Mouse (Mus musculus): Measurements from ENCODE around the gene Lair1. TPM values are rescaled to one million over a fixed set of nuclear protein-coding genes. Genes with fewer than 3 reads are reported as not detected.

Gene Lair1
- 1.4 and 1.8 TPM in 2 replicates for polyA plus RNA-seq (2015; fragmentation: Nextera tagmentation; extraction: Ambion mirVana)

- no peaks in the 10 kb centered on the region for H3K9me3 ChIP-seq (replicated peaks)
- no peak within 1 kb of the TSS for H3K4me2 ChIP-seq
- WGBS (ENCODE audit: insufficient replicate concordance): 28% methylated on average over 2 of the region's 2 CpGs
- peak; percentile 26; the same call in 1 of the 2 replicates for ATAC-seq (ENCODE audit: low read depth)
- H3K27me3 ChIP-seq: no peaks in the 10 kb centered on the region
- peaks cover 3% of the 10 kb centered on the region for H3K4me1 ChIP-seq (replicated peaks)
- H3K9ac ChIP-seq: no peak within 1 kb of the TSS
- no peak for DNase-seq
- H3K36me3 ChIP-seq: no peaks in the 10 kb centered on the region
- H3K27ac ChIP-seq: no peak within 1 kb of the TSS; the same call in 1 of the 2 replicates
- H3K4me3 ChIP-seq (replicated peaks): no peak within 1 kb of the TSS
These were observed at the start of gene Lair1 for GRCm38 (mm10) chr7:4063013-4063412. Gene Lair1, minus strand, starts transcription at chr7:4063204.

GRCm38 (mm10) chr7:4111766-4112165, 48.8 kb upstream of the Lair1 start:
- ATAC-seq (ENCODE audit: low read depth) (no peak), DNase-seq (no peak)
- no peak overlapping the region for H3K27ac ChIP-seq
- no peak overlapping the region for H3K4me3 ChIP-seq (replicated peaks)
- H3K9ac ChIP-seq: no peak overlapping the region
- 36% methylated on average over 3 of the region's 3 CpGs for WGBS (ENCODE audit: insufficient replicate concordance)
- H3K9me3 ChIP-seq (replicated peaks): no peaks in the 10 kb centered on the region
- H3K27me3 ChIP-seq: peaks cover 3% of the 10 kb centered on the region; the same call in 1 of the 2 replicates
- H3K36me3 ChIP-seq: no peaks in the 10 kb centered on the region
- no peak overlapping the region for H3K4me2 ChIP-seq
- no peaks in the 10 kb centered on the region for H3K4me1 ChIP-seq (replicated peaks)

DNA sequence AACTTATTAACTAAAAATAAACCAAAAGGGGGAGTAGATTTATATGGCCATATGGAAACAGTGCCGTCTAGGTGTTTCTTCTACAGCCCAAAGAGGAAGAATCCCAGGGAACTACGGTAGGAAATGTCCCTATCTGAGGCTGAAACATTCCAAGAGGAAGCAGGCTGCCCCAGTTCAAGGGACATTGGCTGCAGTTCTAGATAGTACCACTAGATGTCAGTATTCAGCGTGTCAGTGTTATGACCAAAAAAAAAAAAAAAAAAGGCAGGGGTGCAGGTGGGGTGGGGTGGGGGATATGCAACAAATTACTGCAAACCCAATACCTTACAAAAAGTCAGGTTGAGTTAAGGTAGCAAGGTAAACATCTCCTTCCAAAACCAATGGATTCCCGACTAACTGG, 40.4 kb upstream of the Lair1 start:
- no peak for ATAC-seq (ENCODE audit: low read depth)

GRCm38 (mm10) chr7:4101144-4101543, 38.1 kb upstream of the Lair1 start:
- Histone ChIP-seq H3K9ac (no peak overlapping the region), H3K27ac (no peak overlapping the region), H3K4me1 (replicated peaks) (no peaks in the 10 kb centered on the region), H3K4me2 (no peak overlapping the region), H3K27me3 (no peaks in the 10 kb centered on the region), H3K4me3 (replicated peaks) (no peak overlapping the region), H3K36me3 (no peaks in the 10 kb centered on the region), H3K9me3 (replicated peaks) (no peaks in the 10 kb centered on the region)
- no peak for ATAC-seq (ENCODE audit: low read depth)
- WGBS (ENCODE audit: insufficient replicate concordance): 70% methylated on average over 5 of the region's 5 CpGs
- DNase-seq: no peak

More for the DNA sequence above, 40.4 kb upstream of the Lair1 start:
- no peak overlapping the region for H3K27ac ChIP-seq
- 12% methylated on average over 4 of the region's 4 CpGs for WGBS (ENCODE audit: insufficient replicate concordance)
- no peaks in the 10 kb centered on the region for H3K36me3 ChIP-seq
- no peaks in the 10 kb centered on the region for H3K4me1 ChIP-seq (replicated peaks)
- H3K4me3 ChIP-seq (replicated peaks): no peak overlapping the region
- H3K4me2 ChIP-seq: no peak overlapping the region
- no peak for DNase-seq
- H3K9me3 ChIP-seq (replicated peaks): no peaks in the 10 kb centered on the region
- no peaks in the 10 kb centered on the region for H3K27me3 ChIP-seq
- H3K9ac ChIP-seq: no peak overlapping the region

- Histone ChIP-seq H3K36me3 (no peaks in the 10 kb centered on the region), H3K27me3 (no peaks in the 10 kb centered on the region), H3K4me2 (no peak overlapping the region), H3K9me3 (replicated peaks) (no peaks in the 10 kb centered on the region), H3K4me1 (replicated peaks) (no peaks in the 10 kb centered on the region), H3K4me3 (replicated peaks) (no peak overlapping the region), H3K27ac (no peak overlapping the region), H3K9ac (no peak overlapping the region)
- WGBS (ENCODE audit: insufficient replicate concordance): 37% methylated on average over 2 of the region's 2 CpGs
- ATAC-seq (ENCODE audit: low read depth) (no peak), DNase-seq (no peak)
These were observed 35.8 kb upstream of the Lair1 start for GRCm38 (mm10) chr7:4098832-4099231.

- WGBS (ENCODE audit: insufficient replicate concordance): 64% methylated on average over 2 of the region's 2 CpGs
- Histone ChIP-seq H3K4me2 (no peak overlapping the region), H3K9ac (no peak overlapping the region), H3K27me3 (no peaks in the 10 kb centered on the region), H3K4me3 (replicated peaks) (no peak overlapping the region), H3K9me3 (replicated peaks) (no peaks in the 10 kb centered on the region), H3K36me3 (no peaks in the 10 kb centered on the region), H3K4me1 (replicated peaks) (no peaks in the 10 kb centered on the region), H3K27ac (no peak overlapping the region)
- DNase-seq (no peak), ATAC-seq (ENCODE audit: low read depth) (no peak)
These were observed 35.3 kb upstream of the Lair1 start for GRCm38 (mm10) chr7:4098301-4098700.

GRCm38 (mm10) chr7:4091170-4091569, 28.2 kb upstream of the Lair1 start:
- 0 out of 2 replicates have a peak, but pooled peaks have one; percentile 28 for ATAC-seq (ENCODE audit: low read depth)
- H3K4me1 ChIP-seq (replicated peaks): peaks cover 38% of the 10 kb centered on the region
- no peak for DNase-seq
- WGBS (ENCODE audit: insufficient replicate concordance): 26% methylated on average over 8 of the region's 8 CpGs
- H3K36me3 ChIP-seq: no peaks in the 10 kb centered on the region
- H3K4me2 ChIP-seq: no peak overlapping the region
- no peaks in the 10 kb centered on the region for H3K9me3 ChIP-seq (replicated peaks)
- H3K27me3 ChIP-seq: no peaks in the 10 kb centered on the region
- no peak overlapping the region for H3K9ac ChIP-seq
- H3K27ac ChIP-seq: no peak overlapping the region
- H3K4me3 ChIP-seq (replicated peaks): no peak overlapping the region

DNA sequence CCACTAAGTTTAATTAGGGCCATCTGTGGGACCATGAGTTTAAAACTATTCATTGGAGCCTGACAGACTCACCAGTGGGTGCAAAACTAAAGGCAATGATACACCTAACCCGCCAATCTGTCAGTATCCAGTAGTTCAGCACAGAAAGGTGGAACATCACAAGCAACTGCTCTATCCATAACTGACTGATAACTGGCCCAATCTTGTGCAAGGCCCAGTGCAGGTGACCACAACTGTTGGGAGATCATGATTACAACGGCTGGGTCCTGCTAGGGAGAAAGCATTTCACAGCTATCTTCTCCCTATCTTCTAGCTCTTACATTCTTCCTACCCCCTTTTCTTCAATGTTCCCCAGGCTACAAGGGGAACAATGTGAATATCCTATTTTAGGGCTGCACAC, 25.7 kb upstream of the Lair1 start:
- H3K4me1 ChIP-seq (replicated peaks): peaks cover 38% of the 10 kb centered on the region
- peak; percentile 74 for ATAC-seq (ENCODE audit: low read depth)
- H3K9me3 ChIP-seq (replicated peaks): no peaks in the 10 kb centered on the region

GRCm38 (mm10) chr7:4087896-4088480, 25.0 kb upstream of the Lair1 start:
- no peak overlapping the region for H3K9ac ChIP-seq
- no peaks in the 10 kb centered on the region for H3K36me3 ChIP-seq
- no peak overlapping the region; the same call in 1 of the 2 replicates for H3K27ac ChIP-seq
- no peaks in the 10 kb centered on the region for H3K9me3 ChIP-seq (replicated peaks)
- no peak overlapping the region for H3K4me3 ChIP-seq (replicated peaks)
- WGBS (ENCODE audit: insufficient replicate concordance): 62% methylated on average over 6 of the region's 6 CpGs
- no peaks in the 10 kb centered on the region for H3K27me3 ChIP-seq
- DNase-seq: no peak
- no peak overlapping the region for H3K4me2 ChIP-seq
- H3K4me1 ChIP-seq (replicated peaks): peaks cover 38% of the 10 kb centered on the region
- ATAC-seq (ENCODE audit: low read depth): 0 out of 2 replicates have a peak, but pooled peaks have one; percentile 27

More for the DNA sequence above, 25.7 kb upstream of the Lair1 start:
- DNase-seq: no peak
- Histone ChIP-seq H3K4me2 (no peak overlapping the region), H3K9ac (no peak overlapping the region), H3K36me3 (no peaks in the 10 kb centered on the region), H3K27me3 (no peaks in the 10 kb centered on the region), H3K4me3 (replicated peaks) (no peak overlapping the region), H3K27ac (no peak overlapping the region; the same call in 1 of the 2 replicates)
- 19% methylated on average over 2 of the region's 2 CpGs for WGBS (ENCODE audit: insufficient replicate concordance)

DNA sequence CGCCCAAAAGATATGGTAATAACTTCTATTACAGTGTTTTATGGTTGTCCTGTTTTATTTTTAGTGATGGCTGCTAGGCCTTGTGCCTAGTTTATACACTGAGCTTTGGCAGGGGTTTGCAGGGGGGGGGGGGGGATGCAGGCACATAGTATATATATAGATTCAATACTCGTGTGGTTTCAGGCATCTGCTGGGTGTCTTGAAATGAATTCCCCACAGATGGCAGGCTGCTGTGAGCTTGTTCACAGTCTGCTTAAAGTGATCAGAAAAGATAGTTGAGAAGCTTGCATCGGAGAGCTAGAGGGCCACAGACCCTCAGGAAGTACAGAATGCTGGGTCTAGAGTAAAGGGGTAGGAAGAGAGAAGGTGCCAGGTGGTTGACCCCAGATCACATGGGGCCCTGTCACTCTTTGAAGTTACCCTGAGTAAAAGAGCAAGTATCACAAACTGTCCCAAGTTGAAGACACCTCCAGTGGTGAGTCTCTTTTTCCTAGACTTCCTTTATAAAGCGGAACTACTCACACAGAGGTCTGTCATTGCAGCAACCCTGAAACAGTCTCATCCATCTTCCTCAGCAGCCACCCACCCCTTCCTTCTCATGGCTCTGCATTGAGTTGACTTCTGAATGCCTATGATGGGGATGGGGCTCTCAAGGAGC, 24.4 kb upstream of the Lair1 start:
- Histone ChIP-seq H3K9ac (no peak overlapping the region), H3K27ac (no peak overlapping the region), H3K4me2 (no peak overlapping the region), H3K4me1 (replicated peaks) (peaks cover 38% of the 10 kb centered on the region), H3K36me3 (no peaks in the 10 kb centered on the region), H3K27me3 (no peaks in the 10 kb centered on the region), H3K9me3 (replicated peaks) (no peaks in the 10 kb centered on the region), H3K4me3 (replicated peaks) (no peak overlapping the region)
- 51% methylated on average over 4 of the region's 4 CpGs for WGBS (ENCODE audit: insufficient replicate concordance)
- no peak for ATAC-seq (ENCODE audit: low read depth)
- DNase-seq: no peak

DNA sequence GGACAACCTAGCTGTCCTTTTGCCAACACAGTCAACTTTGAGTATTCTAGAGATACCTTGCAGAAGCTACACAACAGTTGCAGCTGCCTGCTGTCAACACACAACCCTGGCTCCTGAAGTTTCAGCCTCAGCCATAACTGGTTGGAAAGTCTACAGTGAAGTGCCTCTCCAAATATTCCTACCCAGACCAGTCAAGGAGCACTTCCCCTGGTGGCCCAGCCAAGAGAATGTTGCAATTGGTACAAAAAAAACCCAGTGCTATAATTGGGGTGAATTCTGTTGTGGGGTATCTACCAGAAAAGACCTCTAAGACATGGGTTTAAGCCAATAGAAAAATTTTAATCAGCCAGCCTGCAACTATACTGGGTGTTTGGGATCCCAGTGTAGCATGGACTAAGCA, 22.6 kb upstream of the Lair1 start:
- H3K9ac ChIP-seq: no peak overlapping the region
- no peaks in the 10 kb centered on the region for H3K27me3 ChIP-seq
- ATAC-seq (ENCODE audit: low read depth): no peak
- no peak overlapping the region for H3K4me3 ChIP-seq (replicated peaks)
- H3K4me1 ChIP-seq (replicated peaks): peaks cover 30% of the 10 kb centered on the region
- no peak for DNase-seq
- H3K9me3 ChIP-seq (replicated peaks): no peaks in the 10 kb centered on the region
- H3K36me3 ChIP-seq: no peaks in the 10 kb centered on the region
- no peak overlapping the region for H3K27ac ChIP-seq
- H3K4me2 ChIP-seq: no peak overlapping the region

- H3K4me1 ChIP-seq (replicated peaks): peaks cover 18% of the 10 kb centered on the region
- ATAC-seq (ENCODE audit: low read depth): no peak
- no peak overlapping the region for H3K9ac ChIP-seq
- H3K4me3 ChIP-seq (replicated peaks): no peak overlapping the region
- no peaks in the 10 kb centered on the region for H3K27me3 ChIP-seq
- no peak for DNase-seq
- 59% methylated on average over 6 of the region's 6 CpGs for WGBS (ENCODE audit: insufficient replicate concordance)
- H3K9me3 ChIP-seq (replicated peaks): no peaks in the 10 kb centered on the region
- no peaks in the 10 kb centered on the region for H3K36me3 ChIP-seq
- no peak overlapping the region for H3K4me2 ChIP-seq
- no peak overlapping the region for H3K27ac ChIP-seq
These were observed 21.2 kb upstream of the Lair1 start for GRCm38 (mm10) chr7:4084161-4084560.
